Mouse (Mus musculus) ES-Bruce4 (cell line): ENCODE results near the gene Bcl11b. TPM values are rescaled to one million over a fixed set of nuclear protein-coding genes. Genes with fewer than 3 reads are reported as not detected.

Source experiments
- H3K27ac ChIP-seq: 2 replicates; pipeline ENCODE4 v1.5.1; 2012; ENCODE audit warnings: low read length, inconsistent platforms; ENCODE audit not compliant: insufficient read depth
- H3K27me3 ChIP-seq: 2 replicates; pipeline ENCODE4 v1.6.1; 2012; ENCODE audit warnings: mild to moderate bottlenecking, low read length, inconsistent platforms; ENCODE audit not compliant: control insufficient read depth, poor library complexity, insufficient read depth, severe bottlenecking
- H3K36me3 ChIP-seq: 2 replicates; pipeline ENCODE4 v1.6.1; 2012; ENCODE audit warnings: inconsistent platforms, mild to moderate bottlenecking, low read length, moderate library complexity; ENCODE audit not compliant: control insufficient read depth, poor library complexity, insufficient read depth, severe bottlenecking
- H3K4me1 ChIP-seq: one replicate; pipeline ENCODE4 v1.8.1; 2011; ENCODE audit warnings: low read length; ENCODE audit not compliant: control insufficient read depth, insufficient read depth
- H3K4me3 ChIP-seq: 2 replicates; pipeline ENCODE4 v1.5.1; 2011; ENCODE audit warnings: low read depth, mild to moderate bottlenecking, low read length
- H3K9ac ChIP-seq: 2 replicates; pipeline ENCODE4 v1.6.1; 2012; ENCODE audit warnings: low read depth, mild to moderate bottlenecking, inconsistent platforms; ENCODE audit not compliant: poor library complexity, severe bottlenecking
- H3K9me3 ChIP-seq: replicated peaks from 2 replicates; pipeline ENCODE4 v1.6.1; 2012; ENCODE audit warnings: mild to moderate bottlenecking, low read length, inconsistent platforms; ENCODE audit not compliant: control insufficient read depth, poor library complexity, insufficient read depth, severe bottlenecking
- CTCF ChIP-seq: IDR thresholded peaks from one replicate; pipeline ENCODE4 v1.8.1; 2011; ENCODE audit warnings: low read depth, low read length
- EP300 ChIP-seq: IDR thresholded peaks from 2 replicates; pipeline ENCODE4 v1.6.1; 2011; ENCODE audit warnings: low read depth, low read length; ENCODE audit not compliant: insufficient read depth
- POLR2A ChIP-seq: IDR thresholded peaks from one replicate; pipeline ENCODE4 v1.8.1; 2011; ENCODE audit warnings: low read length; ENCODE audit not compliant: insufficient read depth
- polyA plus RNA-seq: library from polyadenylated mRNA; stranded (reverse); fragments of >200 nt; gene quantifications from 2 replicates; pipeline ENCODE4 v1.2.4, GENCODE M21; 2011; ENCODE audit warnings: low read depth; ENCODE audit not compliant: missing spikeins, insufficient read depth, insufficient read length

The Bcl11b gene
- polyA plus RNA-seq, 1 experiment: 0.69 TPM

- TF ChIP-seq POLR2A (no peak), EP300 (no peak), CTCF (no peak)
- Histone ChIP-seq H3K9ac (no peak overlapping the region), H3K9me3 (no peaks in the 10 kb centered on the region; the same call in 1 of the 2 replicates), H3K27me3 (no peaks in the 10 kb centered on the region), H3K4me3 (no peak overlapping the region), H3K4me1 (no peaks in the 10 kb centered on the region), H3K36me3 (no peaks in the 10 kb centered on the region), H3K27ac (no peak overlapping the region)
Measured at GRCm38 (mm10) chr12:107904457-107904856, 98.9 kb downstream of the Bcl11b start.

GRCm38 (mm10) chr12:107903949-107904348 is 99.5 kb downstream of the Bcl11b start:
- no peaks in the 10 kb centered on the region for H3K27me3 ChIP-seq
- H3K27ac ChIP-seq: no peak overlapping the region
- H3K9me3 ChIP-seq: no peaks in the 10 kb centered on the region; the same call in 1 of the 2 replicates
- H3K36me3 ChIP-seq: no peaks in the 10 kb centered on the region
- no peak overlapping the region for H3K9ac ChIP-seq
- no peak overlapping the region for H3K4me3 ChIP-seq
- H3K4me1 ChIP-seq: no peaks in the 10 kb centered on the region
- no peak for TF ChIP-seq EP300
- TF ChIP-seq CTCF: no peak
- TF ChIP-seq POLR2A: no peak

- Histone ChIP-seq H3K9me3 (no peaks in the 10 kb centered on the region; the same call in 1 of the 2 replicates), H3K36me3 (no peaks in the 10 kb centered on the region), H3K9ac (no peak overlapping the region), H3K4me1 (no peaks in the 10 kb centered on the region), H3K27ac (no peak overlapping the region), H3K4me3 (no peak overlapping the region), H3K27me3 (no peaks in the 10 kb centered on the region)
- TF ChIP-seq CTCF: no peak
- no peak for TF ChIP-seq EP300
- no peak for TF ChIP-seq POLR2A
Measured at GRCm38 (mm10) chr12:107891449-107891848, 112.0 kb downstream of the Bcl11b start.

GRCm38 (mm10) chr12:107890326-107890725 is 113.1 kb downstream of the Bcl11b start:
- Histone ChIP-seq H3K9ac (no peak overlapping the region), H3K27ac (no peak overlapping the region), H3K27me3 (no peaks in the 10 kb centered on the region), H3K36me3 (no peaks in the 10 kb centered on the region), H3K9me3 (no peaks in the 10 kb centered on the region; the same call in 1 of the 2 replicates), H3K4me1 (no peaks in the 10 kb centered on the region), H3K4me3 (no peak overlapping the region)
- TF ChIP-seq CTCF (no peak), POLR2A (no peak), EP300 (no peak)

- H3K36me3 ChIP-seq: no peaks in the 10 kb centered on the region
- H3K4me1 ChIP-seq: no peaks in the 10 kb centered on the region
- no peaks in the 10 kb centered on the region for H3K27me3 ChIP-seq
- no peak overlapping the region for H3K9ac ChIP-seq
- no peak overlapping the region for H3K4me3 ChIP-seq
- no peaks in the 10 kb centered on the region; the same call in 1 of the 2 replicates for H3K9me3 ChIP-seq
- no peak for TF ChIP-seq POLR2A
- no peak overlapping the region for H3K27ac ChIP-seq
Measured at GRCm38 (mm10) chr12:107889841-107890240, 113.6 kb downstream of the Bcl11b start.

- no peaks in the 10 kb centered on the region for H3K36me3 ChIP-seq
- H3K27me3 ChIP-seq: no peaks in the 10 kb centered on the region
- TF ChIP-seq POLR2A: no peak
- TF ChIP-seq EP300: no peak
- TF ChIP-seq CTCF: no peak
- H3K4me3 ChIP-seq: no peak overlapping the region
- no peak overlapping the region for H3K9ac ChIP-seq
- peaks cover 2% of the 10 kb centered on the region for H3K4me1 ChIP-seq
- H3K9me3 ChIP-seq: no peaks in the 10 kb centered on the region; the same call in 1 of the 2 replicates
- no peak overlapping the region for H3K27ac ChIP-seq
Measured at GRCm38 (mm10) chr12:107888646-107889045, 114.8 kb downstream of the Bcl11b start.
